Mouse (Mus musculus) bone marrow, adult 2 months (tissue): ENCODE results near the gene Fgfr2.

Experiments
- CTCF ChIP-seq: fragments of 200-500 bp; IDR thresholded peaks from 2 replicates; pipeline ENCODE4 v1.5.1; 2011; ENCODE audit warnings: low read length, control low read depth; ENCODE audit not compliant: control insufficient read depth, insufficient read depth
- POLR2A ChIP-seq: fragments of 200-500 bp; IDR thresholded peaks from 2 replicates; pipeline ENCODE4 v1.6.1; 2011; ENCODE audit warnings: low read depth, mild to moderate bottlenecking, control low read depth, low read length, borderline replicate concordance; ENCODE audit not compliant: control insufficient read depth

DNA sequence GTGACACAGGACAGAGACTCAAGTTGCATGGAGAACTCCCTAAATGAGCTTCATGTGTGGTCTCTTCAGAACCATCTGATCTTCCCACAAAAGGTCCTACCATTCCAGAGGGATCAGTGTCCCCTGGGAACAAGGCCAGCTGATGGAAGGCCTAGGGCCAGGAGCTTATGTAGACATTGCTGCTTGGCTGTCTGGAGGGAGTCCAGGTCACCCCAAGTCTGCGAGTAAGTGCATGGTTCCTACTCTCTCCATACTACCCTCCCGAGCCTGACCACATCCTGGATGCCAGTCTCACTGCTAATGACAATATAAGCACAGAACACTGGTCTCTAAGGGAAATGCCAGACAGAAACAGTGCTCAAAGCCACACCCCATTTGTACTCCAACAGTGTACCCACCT is 39.0 kb upstream of the Fgfr2 start:
- TF ChIP-seq CTCF, result no peak
- no peak for TF ChIP-seq POLR2A
